Mouse (Mus musculus) kidney, embryonic 15.5 days (tissue): Measurements from ENCODE around the gene Otoa. TPM values are rescaled to one million over a fixed set of nuclear protein-coding genes. Genes with fewer than 3 reads are reported as not detected.

ENCODE experiments used
- ATAC-seq: fragments of 200-750 bp; cut with Nextera tagmentation; replicated peaks from 2 replicates; pipeline ENCODE4 v1.8.0; 2017; ENCODE audit warnings: moderate TSS enrichment; ENCODE audit not compliant: low FRiP score
- H3K27ac ChIP-seq: fragments of 300-500 bp; sonication (generic); 2 replicates; pipeline ENCODE4 v1.5.1; 2015; ENCODE audit warnings: mild to moderate bottlenecking, inconsistent platforms
- H3K27me3 ChIP-seq: fragments of 300-500 bp; sonication (generic); 2 replicates; pipeline ENCODE4 v1.6.1; 2015; ENCODE audit warnings: inconsistent platforms
- H3K36me3 ChIP-seq: fragments of 300-500 bp; sonication (generic); 2 replicates; pipeline ENCODE4 v1.6.1; 2015; ENCODE audit warnings: inconsistent platforms
- H3K4me1 ChIP-seq: fragments of 300-500 bp; sonication (generic); 2 replicates; pipeline ENCODE4 v1.6.1; 2015; ENCODE audit warnings: inconsistent platforms
- H3K4me2 ChIP-seq: fragments of 300-500 bp; sonication (generic); 2 replicates; pipeline ENCODE4 v1.6.1; 2015; ENCODE audit warnings: moderate library complexity, mild to moderate bottlenecking, inconsistent platforms
- H3K4me3 ChIP-seq: fragments of 300-500 bp; sonication (generic); replicated peaks from 2 replicates; pipeline ENCODE4 v1.5.1; 2015; ENCODE audit warnings: mild to moderate bottlenecking, inconsistent platforms
- H3K9ac ChIP-seq: fragments of 300-500 bp; sonication (generic); 2 replicates; pipeline ENCODE4 v1.6.1; 2015; ENCODE audit warnings: mild to moderate bottlenecking, inconsistent platforms
- H3K9me3 ChIP-seq: fragments of 300-500 bp; sonication (generic); replicated peaks from 2 replicates; pipeline ENCODE4 v1.6.1; 2016; ENCODE audit warnings: inconsistent platforms
- WGBS: fragments of 180-500 bp; shearing (Covaris S2); methylation state at CpG from one replicate; pipeline ENCODE4 v1.1.7; 2015; ENCODE audit warnings: mixed read lengths; 5-methylcytosine and 5-hydroxymethylcytosine counted together
- polyA plus RNA-seq: library from polyadenylated mRNA; unstranded; fragments of >200 nt; fragmentation: Nextera tagmentation; extraction: Ambion mirVana; gene quantifications from 2 replicates; pipeline ENCODE4 v1.2.1, GENCODE M21; 2015

Otoa gene
- polyA plus RNA-seq, 1 experiment from 2014 or later, result 0.13 TPM

GRCm38 (mm10) chr7:121084840-121085453, 3.5 kb downstream of the Otoa start:
- no peak overlapping the region for H3K27ac ChIP-seq
- no peak overlapping the region for H3K4me2 ChIP-seq
- H3K27me3 ChIP-seq, result no peaks in the 10 kb centered on the region
- no peaks in the 10 kb centered on the region for H3K9me3 ChIP-seq
- H3K36me3 ChIP-seq, result no peaks in the 10 kb centered on the region
- WGBS, result 60% methylated on average over 8 of the region's 8 CpGs
- no peak overlapping the region for H3K4me3 ChIP-seq
- H3K4me1 ChIP-seq, result no peaks in the 10 kb centered on the region
- no peak overlapping the region for H3K9ac ChIP-seq
- no peak for ATAC-seq

- Histone ChIP-seq H3K4me3 (no peak overlapping the region), H3K4me2 (no peak overlapping the region), H3K27ac (no peak overlapping the region), H3K9ac (no peak overlapping the region), H3K4me1 (no peaks in the 10 kb centered on the region), H3K27me3 (no peaks in the 10 kb centered on the region), H3K9me3 (no peaks in the 10 kb centered on the region), H3K36me3 (no peaks in the 10 kb centered on the region)
- peak; percentile 43; the same call in 1 of the 2 replicates for ATAC-seq
- 27% methylated on average over 4 of the region's 4 CpGs for WGBS
Measured at GRCm38 (mm10) chr7:121085500-121085899, 4.0 kb downstream of the Otoa start.

- 79% methylated on average over 5 of the region's 5 CpGs for WGBS
- H3K9ac ChIP-seq, result no peak overlapping the region
- H3K36me3 ChIP-seq, result no peaks in the 10 kb centered on the region
- no peak overlapping the region for H3K27ac ChIP-seq
- no peak for ATAC-seq
- H3K27me3 ChIP-seq, result no peaks in the 10 kb centered on the region
- H3K4me2 ChIP-seq, result no peak overlapping the region
- H3K4me3 ChIP-seq, result no peak overlapping the region
- no peaks in the 10 kb centered on the region for H3K4me1 ChIP-seq
- H3K9me3 ChIP-seq, result no peaks in the 10 kb centered on the region
Measured at GRCm38 (mm10) chr7:121088745-121089144, 7.3 kb downstream of the Otoa start.

GRCm38 (mm10) chr7:121090748-121091147, 9.3 kb downstream of the Otoa start:
- no peak overlapping the region for H3K9ac ChIP-seq
- no peak overlapping the region for H3K4me3 ChIP-seq
- WGBS, result 88% methylated on average over 7 of the region's 7 CpGs
- H3K4me2 ChIP-seq, result no peak overlapping the region
- H3K9me3 ChIP-seq, result no peaks in the 10 kb centered on the region
- no peaks in the 10 kb centered on the region for H3K36me3 ChIP-seq
- no peak overlapping the region for H3K27ac ChIP-seq
- no peaks in the 10 kb centered on the region for H3K27me3 ChIP-seq
- no peak for ATAC-seq
- no peaks in the 10 kb centered on the region for H3K4me1 ChIP-seq

- Histone ChIP-seq H3K27ac (no peak overlapping the region), H3K27me3 (no peaks in the 10 kb centered on the region), H3K9me3 (no peaks in the 10 kb centered on the region), H3K36me3 (no peaks in the 10 kb centered on the region), H3K4me2 (no peak overlapping the region), H3K4me1 (no peaks in the 10 kb centered on the region), H3K4me3 (no peak overlapping the region), H3K9ac (no peak overlapping the region)
- 43% methylated on average over 4 of the region's 4 CpGs for WGBS
- ATAC-seq, result no peak
Measured at GRCm38 (mm10) chr7:121093026-121093425, 11.6 kb downstream of the Otoa start.

GRCm38 (mm10) chr7:121098614-121099389, 17.4 kb downstream of the Otoa start:
- no peaks in the 10 kb centered on the region for H3K4me1 ChIP-seq
- 69% methylated on average over 10 of the region's 10 CpGs for WGBS
- H3K9ac ChIP-seq, result no peak overlapping the region
- no peaks in the 10 kb centered on the region for H3K36me3 ChIP-seq
- no peak overlapping the region for H3K27ac ChIP-seq
- no peaks in the 10 kb centered on the region for H3K27me3 ChIP-seq
- no peak for ATAC-seq
- no peak overlapping the region for H3K4me2 ChIP-seq
- no peak overlapping the region for H3K4me3 ChIP-seq
- H3K9me3 ChIP-seq, result no peaks in the 10 kb centered on the region

GRCm38 (mm10) chr7:121107851-121108250, 26.4 kb downstream of the Otoa start:
- Histone ChIP-seq H3K4me1 (no peaks in the 10 kb centered on the region; the same call in 1 of the 2 replicates), H3K4me2 (no peak overlapping the region), H3K4me3 (no peak overlapping the region), H3K27me3 (no peaks in the 10 kb centered on the region), H3K27ac (no peak overlapping the region), H3K9me3 (no peaks in the 10 kb centered on the region), H3K9ac (no peak overlapping the region), H3K36me3 (no peaks in the 10 kb centered on the region)
- no peak for ATAC-seq
- 46% methylated on average over 3 of the region's 3 CpGs for WGBS

- peak; percentile 29; the same call in 1 of the 2 replicates for ATAC-seq
Measured at GRCm38 (mm10) chr7:121111321-121111720, 29.9 kb downstream of the Otoa start.

GRCm38 (mm10) chr7:121111762-121112161, 30.3 kb downstream of the Otoa start:
- WGBS, result 39% methylated on average over 3 of the region's 3 CpGs
- peak; percentile 12; the same call in 1 of the 2 replicates for ATAC-seq

More at GRCm38 (mm10) chr7:121111321-121111720, 29.9 kb downstream of the Otoa start:
- H3K4me2 ChIP-seq, result no peak overlapping the region
- no peaks in the 10 kb centered on the region for H3K27me3 ChIP-seq
- no peak overlapping the region for H3K27ac ChIP-seq
- no peak overlapping the region for H3K4me3 ChIP-seq
- WGBS, result 14% methylated on average over 3 of the region's 3 CpGs
- no peaks in the 10 kb centered on the region; the same call in 1 of the 2 replicates for H3K4me1 ChIP-seq
- H3K36me3 ChIP-seq, result no peaks in the 10 kb centered on the region
- no peak overlapping the region for H3K9ac ChIP-seq
- no peaks in the 10 kb centered on the region for H3K9me3 ChIP-seq

GRCm38 (mm10) chr7:121120143-121120818, 38.8 kb downstream of the Otoa start:
- peak; percentile 84 for ATAC-seq
- Histone ChIP-seq H3K36me3 (no peaks in the 10 kb centered on the region), H3K4me1 (no peaks in the 10 kb centered on the region), H3K9ac (no peak overlapping the region), H3K4me3 (no peak overlapping the region), H3K27ac (no peak overlapping the region), H3K27me3 (no peaks in the 10 kb centered on the region), H3K4me2 (no peak overlapping the region), H3K9me3 (no peaks in the 10 kb centered on the region)
- WGBS, result 11% methylated on average over 10 of the region's 10 CpGs

More at GRCm38 (mm10) chr7:121111762-121112161, 30.3 kb downstream of the Otoa start:
- H3K4me1 ChIP-seq, result no peaks in the 10 kb centered on the region; the same call in 1 of the 2 replicates
- no peak overlapping the region for H3K4me3 ChIP-seq
- no peaks in the 10 kb centered on the region for H3K36me3 ChIP-seq
- H3K9me3 ChIP-seq, result no peaks in the 10 kb centered on the region
- no peak overlapping the region for H3K4me2 ChIP-seq
- H3K27ac ChIP-seq, result no peak overlapping the region
- no peaks in the 10 kb centered on the region for H3K27me3 ChIP-seq
- H3K9ac ChIP-seq, result no peak overlapping the region

- Histone ChIP-seq H3K4me2 (no peak overlapping the region), H3K27me3 (no peaks in the 10 kb centered on the region), H3K36me3 (no peaks in the 10 kb centered on the region), H3K4me3 (no peak overlapping the region), H3K4me1 (peaks cover 10% of the 10 kb centered on the region), H3K9me3 (0 out of 2 replicates have a peak, but pooled peaks cover 4% of the 10 kb centered on the region), H3K9ac (no peak overlapping the region), H3K27ac (no peak overlapping the region)
- 100% methylated on average over 2 of the region's 2 CpGs for WGBS
- ATAC-seq, result no peak
Measured at GRCm38 (mm10) chr7:121130837-121131236, 49.4 kb downstream of the Otoa start.

GRCm38 (mm10) chr7:121141274-121141673, 59.8 kb downstream of the Otoa start:
- ATAC-seq, result no peak
- Histone ChIP-seq H3K4me3 (no peak overlapping the region), H3K9ac (no peak overlapping the region), H3K4me1 (0 out of 2 replicates have a peak, but pooled peaks cover 7% of the 10 kb centered on the region), H3K27me3 (no peaks in the 10 kb centered on the region), H3K36me3 (no peaks in the 10 kb centered on the region), H3K4me2 (no peak overlapping the region), H3K9me3 (no peaks in the 10 kb centered on the region), H3K27ac (no peak overlapping the region)
- 68% methylated on average over 5 of the region's 5 CpGs for WGBS
